Mouse (Mus musculus) myocyte (in vitro differentiated cells): ENCODE measurements around the gene Ankrd23. TPM values are rescaled to one million over a fixed set of nuclear protein-coding genes. Genes with fewer than 3 reads are reported as not detected.

Experiments used
- H3K27me3 ChIP-seq: one replicate; pipeline ENCODE4 v1.6.1; 2011; ENCODE audit not compliant: control insufficient read depth, insufficient read depth, insufficient read length
- H3K36me3 ChIP-seq: one replicate; pipeline ENCODE4 v1.6.1; 2011; ENCODE audit not compliant: control insufficient read depth, insufficient read depth
- H3K4me2 ChIP-seq: one replicate; pipeline ENCODE4 v1.6.1; 2011; ENCODE audit warnings: low read depth, control low read depth
- H3K4me3 ChIP-seq: one replicate; pipeline ENCODE4 v1.5.1; 2011; ENCODE audit warnings: mild to moderate bottlenecking, control low read depth, moderate library complexity
- H3K79me2 ChIP-seq: one replicate; pipeline ENCODE4 v1.6.1; 2011; ENCODE audit not compliant: control insufficient read depth, insufficient read depth
- H3ac ChIP-seq: one replicate; pipeline ENCODE4 v1.6.1; 2011; ENCODE audit not compliant: control insufficient read depth, insufficient read length
- CEBPB ChIP-seq: IDR thresholded peaks from 2 replicates; pipeline ENCODE4 v1.6.1; 2011; ENCODE audit warnings: mild to moderate bottlenecking, moderate library complexity; ENCODE audit not compliant: poor library complexity, insufficient read depth, severe bottlenecking
- E2F4 ChIP-seq: IDR thresholded peaks from one replicate; pipeline ENCODE4 v1.6.1; 2011; ENCODE audit warnings: mild to moderate bottlenecking, control low read depth, moderate library complexity; ENCODE audit not compliant: insufficient read depth
- MAX ChIP-seq: IDR thresholded peaks from one replicate; pipeline ENCODE4 v1.6.1; 2011; ENCODE audit warnings: low read depth, mild to moderate bottlenecking, control low read depth
- MYOD1 ChIP-seq, 3 experiments: IDR thresholded peaks; one replicate each; pipeline ENCODE4 v1.6.1; 2011; ENCODE audit warnings: control low read depth in 2 of 3, low read depth in 2 of 3, mild to moderate bottlenecking in 2 of 3, moderate library complexity in 1 of 3; ENCODE audit not compliant: insufficient read length in 2 of 3, control insufficient read depth in 1 of 3
- MYOG ChIP-seq, 3 experiments: IDR thresholded peaks; one replicate each; pipeline ENCODE4 v1.6.1; 2011; ENCODE audit warnings: control low read depth in 2 of 3, low read depth in 2 of 3, mild to moderate bottlenecking in 2 of 3; ENCODE audit not compliant: insufficient read length in 2 of 3, control insufficient read depth in 1 of 3, insufficient read depth in 1 of 3
- POLR2A ChIP-seq: IDR thresholded peaks from one replicate; pipeline ENCODE4 v1.6.1; 2011; ENCODE audit warnings: low read depth, mild to moderate bottlenecking, control low read depth, moderate library complexity; ENCODE audit not compliant: insufficient read length
- POLR2AphosphoS2 ChIP-seq: IDR thresholded peaks from one replicate; pipeline ENCODE4 v1.6.1; 2011; ENCODE audit warnings: low read depth, control low read depth; ENCODE audit not compliant: insufficient read length
- REST ChIP-seq: IDR thresholded peaks from one replicate; pipeline ENCODE4 v1.6.1; 2011; ENCODE audit warnings: mild to moderate bottlenecking, control low read depth, moderate library complexity; ENCODE audit not compliant: insufficient read depth, insufficient read length
- SRF ChIP-seq: IDR thresholded peaks from one replicate; pipeline ENCODE4 v1.6.1; 2011; ENCODE audit warnings: low read depth; ENCODE audit not compliant: control insufficient read depth, insufficient read length
- TCF12 ChIP-seq: IDR thresholded peaks from one replicate; pipeline ENCODE4 v1.6.1; 2011; ENCODE audit warnings: mild to moderate bottlenecking, control low read depth; ENCODE audit not compliant: poor library complexity, insufficient read depth, severe bottlenecking
- TCF3 ChIP-seq: IDR thresholded peaks from one replicate; pipeline ENCODE4 v1.6.1; 2011; ENCODE audit warnings: low read depth, control low read depth; ENCODE audit not compliant: insufficient read length
- USF1 ChIP-seq: IDR thresholded peaks from one replicate; pipeline ENCODE4 v1.6.1; 2011; ENCODE audit warnings: low read depth, mild to moderate bottlenecking, control low read depth, moderate library complexity
- polyA plus RNA-seq: library from polyadenylated mRNA; unstranded; fragments of >200 nt; fragmentation: generic; extraction: Trizol; gene quantifications from one replicate; pipeline ENCODE4 v1.2.1, GENCODE M21; 2012; ENCODE audit warnings: missing spikeins

The Ankrd23 gene
- polyA plus RNA-seq, 1 experiment = 78.6 TPM

DNA sequence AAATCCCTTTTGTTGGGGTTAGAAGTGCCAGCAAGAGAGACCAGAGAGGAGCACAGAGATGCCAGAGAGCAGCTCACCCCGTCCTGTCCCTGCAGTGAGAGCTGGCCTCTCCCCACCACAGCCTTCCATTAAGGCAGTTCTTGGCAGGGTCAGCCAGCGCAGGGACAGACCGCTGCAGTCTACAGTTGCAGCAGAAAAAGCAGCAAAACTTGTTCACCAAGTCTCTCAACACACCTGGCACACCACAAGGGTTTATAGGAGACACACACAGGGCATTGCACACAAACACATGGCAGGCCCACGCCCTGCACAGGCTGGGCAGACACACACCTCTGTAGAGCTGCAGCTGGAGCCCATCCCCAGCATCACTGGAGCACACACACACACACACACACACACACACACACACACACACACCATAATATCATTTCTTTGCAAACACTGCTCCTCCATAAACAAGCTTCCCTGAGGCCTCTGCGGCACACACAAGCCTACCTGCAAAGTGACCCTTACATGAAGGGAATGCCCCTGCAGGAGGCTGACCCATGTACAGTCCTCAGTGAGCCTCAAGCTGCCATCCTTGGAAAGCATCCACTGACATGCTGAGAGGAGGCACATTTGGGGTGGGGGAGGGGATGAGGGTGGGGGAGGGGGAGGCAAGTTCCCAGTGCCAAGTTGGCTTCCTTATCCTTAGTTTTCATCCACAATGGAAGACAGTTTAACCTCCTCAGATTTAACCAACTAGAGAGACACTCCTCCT, 37.7 kb upstream of the Ankrd23 start:
- TF ChIP-seq TCF12 (no peak), MYOD1 (IDR thresholded peaks at IDR 0.05; ENCODE audit: control insufficient read depth in 1 of 3, insufficient read length in 2 of 3, low read depth in 2 of 3) (no peak), SRF (no peak), TCF3 (no peak), POLR2A (no peak), MAX (no peak), REST (no peak), POLR2AphosphoS2 (no peak), E2F4 (no peak)
- no peak overlapping the region for H3K4me2 ChIP-seq
- no peak overlapping the region for H3ac ChIP-seq
- no peaks in the 10 kb centered on the region for H3K36me3 ChIP-seq
- no peaks in the 10 kb centered on the region for H3K79me2 ChIP-seq
- H3K4me3 ChIP-seq = no peak overlapping the region
- H3K27me3 ChIP-seq = no peaks in the 10 kb centered on the region

DNA sequence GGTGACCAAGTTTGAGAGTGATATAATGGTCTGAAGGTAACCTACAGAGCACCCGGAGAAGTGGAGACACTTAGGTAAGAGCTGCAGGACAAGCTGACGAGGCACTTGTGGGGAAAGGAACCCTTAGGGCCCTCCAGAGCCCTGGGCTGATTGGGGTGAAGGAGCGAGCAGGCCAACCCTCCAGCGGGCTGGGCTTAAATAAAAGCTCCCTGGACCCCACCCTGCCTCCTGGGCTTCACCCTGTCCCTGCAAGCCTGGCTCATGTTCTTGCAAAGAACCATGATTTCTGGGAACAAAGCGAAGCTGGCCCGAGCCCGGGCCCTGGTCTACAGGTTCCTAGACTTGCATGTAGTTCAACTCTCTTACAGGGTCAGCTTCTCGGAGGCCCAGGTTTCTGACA, 36.8 kb upstream of the Ankrd23 start:
- H3K4me3 ChIP-seq = no peak overlapping the region
- no peaks in the 10 kb centered on the region for H3K79me2 ChIP-seq
- H3K27me3 ChIP-seq = no peaks in the 10 kb centered on the region
- H3ac ChIP-seq = no peak overlapping the region
- TF ChIP-seq TCF3 (no peak), POLR2AphosphoS2 (no peak), MYOD1 (IDR thresholded peaks at IDR 0.05; ENCODE audit: control insufficient read depth in 1 of 3, insufficient read length in 2 of 3, low read depth in 2 of 3) (no peak), REST (no peak), CEBPB (no peak), SRF (no peak), TCF12 (no peak), E2F4 (no peak), MAX (no peak), POLR2A (no peak), MYOG (IDR thresholded peaks at IDR 0.05; ENCODE audit: control insufficient read depth in 1 of 3, insufficient read depth in 1 of 3, insufficient read length in 2 of 3, low read depth in 2 of 3) (no peak)
- no peaks in the 10 kb centered on the region for H3K36me3 ChIP-seq
- H3K4me2 ChIP-seq = no peak overlapping the region

DNA sequence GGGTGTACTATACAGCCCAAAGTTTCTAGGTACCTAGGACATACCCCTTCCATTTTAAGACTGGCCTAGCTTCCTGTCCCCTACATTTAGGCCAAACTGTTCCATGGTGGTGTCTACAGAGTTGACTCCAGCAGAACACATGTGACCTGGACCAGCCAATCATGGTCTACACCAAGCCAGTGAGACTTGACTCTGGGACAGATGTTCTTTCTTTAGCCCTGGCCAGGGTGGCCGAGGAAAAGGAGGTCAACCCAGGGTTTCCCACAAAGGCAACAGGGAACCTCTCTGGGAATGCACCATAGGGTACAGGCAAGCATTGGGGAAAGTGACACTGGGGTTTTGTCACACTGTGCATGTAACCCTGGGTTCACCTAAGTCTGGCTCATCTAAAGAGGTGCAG, 36.0 kb upstream of the Ankrd23 start:
- Histone ChIP-seq H3K27me3 (no peaks in the 10 kb centered on the region), H3K36me3 (no peaks in the 10 kb centered on the region), H3K79me2 (no peaks in the 10 kb centered on the region), H3K4me3 (no peak overlapping the region), H3K4me2 (no peak overlapping the region), H3ac (no peak overlapping the region)
- TF ChIP-seq REST = no peak
- no peak for TF ChIP-seq MYOD1 (IDR thresholded peaks at IDR 0.05; ENCODE audit: control insufficient read depth in 1 of 3, insufficient read length in 2 of 3, low read depth in 2 of 3)
- no peak for TF ChIP-seq USF1
- no peak for TF ChIP-seq MAX
- no peak for TF ChIP-seq SRF
- TF ChIP-seq TCF12 = no peak
- no peak for TF ChIP-seq E2F4
- no peak for TF ChIP-seq TCF3
- TF ChIP-seq CEBPB = no peak
- TF ChIP-seq MYOG (IDR thresholded peaks at IDR 0.05; ENCODE audit: control insufficient read depth in 1 of 3, insufficient read depth in 1 of 3, insufficient read length in 2 of 3, low read depth in 2 of 3) = no peak
- no peak for TF ChIP-seq POLR2A
- no peak for TF ChIP-seq POLR2AphosphoS2

DNA sequence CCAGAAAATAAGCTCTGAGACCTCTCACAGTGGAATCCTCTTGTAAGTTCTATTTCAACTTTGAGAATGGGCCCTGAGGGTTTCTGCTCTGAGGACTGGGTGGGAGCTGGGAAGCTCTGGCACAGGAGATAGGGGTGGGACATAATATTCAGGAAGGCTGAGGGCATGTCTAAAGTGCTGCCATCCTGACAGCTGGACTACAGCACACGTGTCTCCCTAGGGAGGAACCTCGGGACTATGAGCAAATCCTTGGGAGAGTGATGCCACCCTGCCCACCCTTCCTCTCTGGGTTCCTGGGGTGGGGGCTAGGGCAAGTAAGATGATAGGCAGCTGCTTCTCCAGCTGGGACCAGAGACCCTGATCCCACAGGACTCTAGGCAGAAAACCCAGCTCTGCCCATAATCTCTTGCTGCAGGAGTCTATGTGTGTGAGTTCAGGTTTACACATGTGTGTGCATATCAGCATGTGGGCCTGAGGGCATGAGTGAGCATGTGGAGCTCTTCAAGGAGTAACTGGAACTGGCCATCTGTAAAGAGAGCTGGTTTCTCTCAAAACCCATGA, 35.5 kb upstream of the Ankrd23 start:
- H3K79me2 ChIP-seq = no peaks in the 10 kb centered on the region
- no peaks in the 10 kb centered on the region for H3K36me3 ChIP-seq
- TF ChIP-seq POLR2A (no peak), E2F4 (no peak), MYOG (IDR thresholded peaks at IDR 0.05; ENCODE audit: control insufficient read depth in 1 of 3, insufficient read depth in 1 of 3, insufficient read length in 2 of 3, low read depth in 2 of 3) (peak in 1 of 3 experiments; percentile 72), USF1 (peak; percentile 59), CEBPB (no peak), MYOD1 (IDR thresholded peaks at IDR 0.05; ENCODE audit: control insufficient read depth in 1 of 3, insufficient read length in 2 of 3, low read depth in 2 of 3) (peak in 2 of 3 experiments; percentile 54 to 73), REST (no peak)
- peak overlapping the region; percentile 42 for H3K4me2 ChIP-seq
- H3K4me3 ChIP-seq = no peak overlapping the region
- H3K27me3 ChIP-seq = no peaks in the 10 kb centered on the region
- H3ac ChIP-seq = no peak overlapping the region
